Mouse (Mus musculus): ENCODE measurements around the gene Dmac1.
A peak's percentile ranks its signal among the peaks of the same experiment; 100 is the strongest.
"Not testable (repeated sequence)": the region's sequence is repeated elsewhere in the genome, so short reads cannot be mapped to it uniquely, and the experiment has no call there.

The Dmac1 gene

GRCm38 (mm10) chr4:75278197-75279175 lies at the start of gene Dmac1:
TSS of gene Dmac1 (minus strand) at chr4:75278305.
- DNase-seq: peak; percentile 99

DNA sequence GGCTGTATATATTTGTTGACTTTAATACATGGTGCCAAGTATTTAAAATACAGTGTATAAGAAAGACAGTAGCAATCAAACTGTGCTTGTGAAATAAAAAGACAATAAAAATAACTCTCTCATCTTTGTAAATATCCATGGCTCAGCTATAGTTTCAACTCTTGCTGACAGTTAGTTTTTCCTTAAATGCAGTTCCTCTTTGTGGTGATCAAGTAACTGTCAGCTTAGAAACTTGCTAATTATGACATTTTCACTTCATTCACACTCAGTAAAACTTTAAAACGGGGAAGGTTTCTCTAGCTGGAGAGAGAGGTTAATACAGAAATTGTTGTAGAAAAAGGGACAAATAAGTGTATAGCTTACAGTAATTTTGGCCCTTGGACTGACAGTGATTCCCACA lies 37.3 kb upstream of the Dmac1 start:
- no peak for DNase-seq

DNA sequence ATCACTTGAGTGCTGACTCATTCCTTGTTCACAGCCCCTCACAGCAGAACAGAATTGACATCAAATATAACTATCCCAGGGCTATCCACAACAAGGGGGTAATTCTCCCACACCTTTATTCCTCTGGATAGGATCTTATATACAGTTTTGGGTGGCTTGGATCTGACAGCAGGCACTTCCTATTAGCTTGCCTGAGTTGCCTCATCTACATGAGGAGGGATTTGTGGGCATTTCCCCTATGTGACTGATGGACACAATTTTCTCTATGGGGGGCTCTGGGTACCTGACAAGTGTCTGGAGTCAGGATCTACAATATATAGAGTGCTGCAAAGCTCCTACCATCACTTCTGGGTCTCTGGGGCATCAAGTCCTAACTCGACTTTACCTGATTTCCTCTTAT lies 36.9 kb upstream of the Dmac1 start:
- peak; percentile 23 for DNase-seq

- DNase-seq: peak; percentile 59
Measured at GRCm38 (mm10) chr4:75311918-75312317, 33.8 kb upstream of the Dmac1 start.

DNA sequence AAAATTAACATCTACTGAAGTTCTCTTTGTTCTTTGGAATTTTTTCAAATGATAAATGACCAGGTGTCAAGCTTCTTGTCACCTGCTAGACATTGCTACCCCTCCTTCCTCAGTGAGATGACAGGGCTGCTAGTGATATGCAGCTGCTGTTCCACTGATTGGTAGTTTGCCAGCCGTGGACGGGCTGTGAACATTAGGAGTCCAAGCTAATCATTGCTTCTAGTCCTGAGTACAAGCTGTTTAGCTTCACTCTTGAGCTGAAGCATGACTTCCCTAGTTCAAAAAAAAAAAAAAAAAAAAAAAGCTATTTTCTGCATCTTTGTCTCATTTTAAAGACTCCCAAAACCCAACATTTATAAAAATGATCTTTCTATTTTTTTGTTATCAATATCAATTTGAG lies 33.2 kb upstream of the Dmac1 start:
- peak; percentile 24 for DNase-seq

DNA sequence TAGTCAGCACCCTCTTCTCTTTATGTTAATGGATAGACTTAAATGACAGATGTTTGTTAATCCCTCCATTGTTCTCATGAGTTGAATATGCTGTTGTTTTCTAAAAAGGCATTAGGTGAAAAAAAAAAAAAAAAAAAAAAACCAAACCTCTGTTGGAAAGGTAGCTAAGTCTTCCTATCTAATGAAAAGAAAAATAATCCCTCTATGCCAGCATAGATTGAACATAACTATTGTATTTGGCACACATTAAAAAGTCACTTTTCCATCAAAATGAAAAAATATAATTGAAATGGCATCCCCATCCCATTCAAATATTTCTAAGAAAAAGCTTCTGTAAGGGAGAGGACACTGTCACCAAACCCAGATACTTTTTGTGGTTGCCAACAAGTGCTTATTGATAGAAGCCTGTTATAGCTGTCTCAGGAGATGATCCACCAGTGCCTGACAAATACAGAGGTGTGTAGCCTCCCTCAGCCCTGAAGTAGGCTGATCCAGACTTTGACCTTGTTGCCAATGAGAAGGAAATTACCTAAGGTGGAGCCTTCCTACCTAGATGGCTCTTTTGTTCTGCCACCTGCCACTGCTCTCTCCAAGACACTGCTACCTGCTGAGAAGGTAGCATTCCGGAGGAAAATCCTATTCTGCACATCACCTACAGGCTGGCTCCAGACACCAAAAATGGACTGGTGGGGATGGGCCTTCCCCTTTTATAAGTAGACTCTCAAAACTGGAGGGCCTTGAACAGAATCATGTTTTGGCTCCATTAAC lies 22.3 kb upstream of the Dmac1 start:
- DNase-seq: peak; percentile 43

- DNase-seq: no peak
Measured at GRCm38 (mm10) chr4:75292315-75292714, 14.2 kb upstream of the Dmac1 start.

DNA sequence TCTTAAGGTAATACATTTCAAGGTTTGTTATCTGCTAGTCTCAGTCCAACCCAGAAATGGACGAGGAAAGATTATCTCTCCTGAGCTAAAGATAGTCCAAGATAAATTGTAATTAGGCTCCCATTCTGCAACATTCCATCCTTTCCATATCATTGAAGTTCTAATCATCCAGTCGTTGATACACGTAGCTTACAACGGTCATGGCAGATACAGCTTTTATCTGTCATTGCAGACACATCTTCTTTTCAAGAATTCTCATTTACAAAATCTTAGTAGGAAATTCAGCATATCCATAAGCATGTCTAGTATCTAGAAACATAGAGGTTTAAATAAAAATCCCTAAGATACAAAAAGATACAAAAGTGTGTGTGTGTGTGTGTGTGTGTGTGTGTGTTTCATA lies 13.0 kb upstream of the Dmac1 start:
- DNase-seq: no peak

DNA sequence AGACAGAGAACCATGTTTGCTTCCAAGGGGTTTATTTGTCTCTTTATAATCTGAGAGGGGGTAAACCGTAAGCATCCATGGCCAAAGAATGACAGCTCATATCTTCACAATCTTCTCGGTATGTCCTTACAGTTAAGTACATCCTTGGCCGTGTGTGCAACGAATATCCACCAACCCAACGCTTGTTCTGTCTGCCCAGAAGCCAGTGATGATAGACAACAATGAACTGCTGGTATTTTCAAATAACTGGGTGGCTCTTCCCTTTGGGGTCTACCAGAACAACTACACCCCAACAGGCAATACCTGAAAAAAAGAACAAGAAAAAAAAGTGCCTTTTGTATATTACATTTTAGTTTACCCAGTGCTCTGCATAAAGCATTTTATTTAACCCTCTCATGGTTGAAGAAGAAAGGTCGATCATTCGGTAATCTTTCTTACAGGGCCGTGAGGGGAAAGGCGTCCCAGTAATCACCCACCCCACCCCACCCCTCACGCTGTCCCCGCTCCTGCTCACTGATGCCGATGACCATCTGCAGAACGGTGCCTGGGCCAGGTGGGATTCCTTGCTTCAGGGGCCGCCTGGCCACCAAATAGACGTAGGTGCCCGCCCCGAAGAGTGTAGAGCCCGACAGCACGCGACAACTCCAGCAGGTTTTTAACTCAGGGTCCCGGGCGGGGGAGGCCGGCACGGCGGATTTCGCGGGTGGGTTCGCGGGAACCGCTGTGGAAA lies 473 bp downstream of the Dmac1 start:
- no peak for DNase-seq

GRCm38 (mm10) chr4:75275737-75276136 lies 2.4 kb downstream of the Dmac1 start:
- no peak for DNase-seq

DNA sequence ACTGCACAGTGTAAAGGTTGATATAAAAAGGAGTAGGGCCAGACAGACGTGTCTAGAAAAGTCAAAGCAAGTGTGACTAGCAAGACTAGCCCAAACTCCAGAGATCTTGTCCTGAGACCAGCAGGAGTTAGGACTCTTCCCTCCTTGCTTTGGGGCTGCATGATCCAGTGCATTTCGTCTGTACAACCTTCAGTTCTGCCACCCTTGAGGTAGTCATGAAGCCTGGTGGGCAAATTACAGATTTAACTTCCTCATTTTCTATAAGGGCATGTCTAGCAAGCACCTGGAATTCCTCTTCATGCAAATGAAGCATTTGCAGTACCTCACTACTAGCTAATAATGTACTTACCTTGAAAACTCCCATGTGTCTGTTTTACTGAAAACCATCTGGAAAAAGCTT lies 10.2 kb downstream of the Dmac1 start:
- no peak for DNase-seq

DNA sequence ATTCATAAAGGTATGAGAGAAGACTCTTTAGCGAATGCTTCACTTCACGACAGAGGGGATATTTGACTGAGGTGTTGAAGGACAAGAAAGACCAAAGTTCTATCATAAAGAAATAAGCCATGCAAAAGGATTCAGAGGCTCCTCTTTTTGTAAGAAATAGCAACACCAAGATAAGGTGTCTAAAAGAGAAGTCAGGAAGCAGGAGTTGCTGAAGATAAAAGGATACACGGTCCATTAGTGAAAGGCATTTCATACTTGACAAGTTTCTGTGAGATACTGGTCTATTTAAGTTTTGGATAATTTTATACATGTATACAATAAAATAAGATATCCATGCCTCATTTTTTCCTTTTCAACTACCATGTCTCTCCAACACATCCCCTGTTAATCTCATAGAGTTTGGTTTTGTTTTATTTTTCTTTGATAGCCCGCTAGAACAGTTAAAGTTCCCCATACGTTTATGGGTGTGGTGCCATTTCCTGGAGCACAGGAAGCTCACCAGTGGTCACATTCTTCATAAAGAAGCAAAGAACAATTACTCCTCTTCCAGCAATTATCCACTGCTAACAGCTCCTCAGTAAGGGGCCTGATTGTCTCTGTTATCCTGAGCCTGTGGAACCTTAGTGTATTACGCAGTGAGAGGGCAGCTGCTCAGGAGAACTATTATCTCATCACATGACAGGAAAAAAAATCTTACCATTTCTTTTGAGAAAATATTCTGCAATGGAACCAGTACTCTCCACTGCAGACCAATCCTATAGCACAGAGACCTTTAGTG lies 11.1 kb downstream of the Dmac1 start:
- DNase-seq: no peak

DNA sequence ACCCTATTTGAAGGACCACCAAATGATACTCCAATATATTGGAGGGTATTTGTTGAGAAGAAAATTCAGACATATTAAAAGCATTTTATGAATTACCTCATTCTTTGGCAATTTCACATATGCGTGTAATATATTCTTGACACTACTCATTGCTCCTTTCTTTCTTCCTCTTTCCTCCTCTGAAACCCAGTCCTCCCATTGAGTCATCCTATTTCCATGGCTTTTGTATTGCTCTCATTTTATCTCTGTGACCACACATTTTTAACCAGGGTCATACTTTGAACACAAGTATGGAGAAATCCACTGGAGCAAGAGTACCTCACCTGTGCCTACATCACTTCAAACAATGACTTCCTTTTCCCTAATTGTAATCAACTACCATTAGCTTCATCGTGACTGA lies 13.9 kb downstream of the Dmac1 start:
- no peak for DNase-seq

GRCm38 (mm10) chr4:75263556-75264129 lies 14.5 kb downstream of the Dmac1 start:
- no peak for DNase-seq

- DNase-seq: peak; percentile 60
Measured at GRCm38 (mm10) chr4:75262423-75262822, 15.7 kb downstream of the Dmac1 start.

DNA sequence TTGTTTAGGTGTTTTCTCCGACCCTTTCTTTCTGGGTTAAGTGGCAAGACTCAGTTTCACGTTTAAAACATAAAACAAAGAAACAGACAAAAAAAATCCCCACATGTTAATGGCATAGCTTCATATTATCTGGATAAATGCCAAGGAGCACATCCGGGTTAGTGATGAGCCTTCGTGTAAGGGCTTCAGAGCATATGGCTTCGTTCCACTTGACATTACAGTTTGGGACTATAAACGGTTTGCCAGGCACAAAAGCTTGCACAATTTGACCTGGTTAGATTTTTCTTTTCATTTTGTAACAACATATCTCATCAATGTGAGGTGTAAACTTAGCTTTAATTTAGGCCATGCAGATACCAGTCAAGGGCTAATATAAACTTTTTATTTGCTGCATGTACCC lies 17.9 kb downstream of the Dmac1 start:
- DNase-seq: no peak

- DNase-seq: no peak
Measured at GRCm38 (mm10) chr4:75259447-75259846, 18.7 kb downstream of the Dmac1 start.

DNA sequence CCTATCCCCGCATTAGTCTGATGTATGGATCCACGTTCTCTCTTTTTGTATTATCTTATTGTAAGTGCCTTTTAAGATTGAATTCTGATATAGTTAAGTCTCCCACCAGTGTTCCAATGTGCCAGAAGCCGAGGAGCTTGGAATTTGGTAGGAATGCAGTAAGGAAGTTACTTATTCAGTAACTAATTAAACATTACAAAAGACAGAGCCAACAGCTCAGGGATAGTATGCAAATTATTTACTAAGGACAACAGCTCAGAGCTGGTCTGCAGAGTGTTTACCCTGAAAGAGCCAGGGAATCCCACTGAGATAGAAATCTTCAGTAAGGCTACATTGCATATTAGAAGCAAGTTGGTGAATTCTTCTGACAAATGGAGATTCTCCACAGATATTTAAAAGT lies 43.5 kb downstream of the Dmac1 start:
- DNase-seq: not testable (repeated sequence)

Measured in heart, adult 11 months (tissue).